Comparison of ENCODE assay signal across 9 mouse cellular contexts in the genomic region with DNA sequence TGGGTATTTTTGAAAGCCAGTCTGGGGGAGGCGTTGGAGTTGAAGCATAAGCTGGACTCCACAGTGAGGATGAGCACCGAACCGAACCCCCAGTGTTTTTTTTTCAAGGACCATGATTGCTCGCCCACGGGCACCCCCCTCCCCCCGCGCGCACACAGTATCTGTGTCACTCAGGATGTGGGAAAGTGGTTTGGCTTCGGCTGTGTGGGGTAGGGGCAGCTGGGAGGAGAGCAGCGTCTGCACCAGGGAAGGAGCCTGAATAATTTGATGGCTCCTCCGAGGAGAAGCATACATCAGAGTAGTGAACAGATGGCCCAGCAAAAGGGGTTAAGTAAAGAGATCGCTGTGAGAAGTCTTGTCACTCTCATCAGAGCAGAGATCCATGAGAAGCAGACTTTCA.
DNase-seq lines count a peak whose midpoint lies in the region; ATAC-seq lines count a peak whose summit lies in the region.
"Had no signal": no experiment of that assay in that cellular context is flagged by ENCODE, and none has a peak within 500 bp of the region (broad histone marks: within the 10 kb centered on the region; RNA-seq: fewer than 3 reads in every experiment).

No protein-coding gene starts in this region.

- DNase-seq in midbrain, embryonic 10.5 days (ENCODE audit: low spot score), result no peak
- peak; percentile 66 for DNase-seq in forebrain, embryonic 14.5 days (ENCODE audit: low spot score)
- peak; percentile 59 to 75 for DNase-seq in thymus, postnatal 36 days
- DNase-seq in spleen, postnatal 4 days (ENCODE audit: low spot score in 2 of 2), result no peak
- no peak for DNase-seq in heart, postnatal 36 days

- H3K9ac ChIP-seq in midbrain, embryonic 16.5 days (ENCODE audit: low read depth, low read length), result no peak overlapping the region
- H3K9ac ChIP-seq in forebrain, embryonic 14.5 days (ENCODE audit: low read length), result no peak overlapping the region; the same call in 1 of the 2 replicates
- H3K9ac ChIP-seq in midbrain, embryonic 12.5 days (replicated peaks), result no peak overlapping the region
- H3K9ac ChIP-seq: stomach, embryonic 15.5 days had no signal

- no peaks in the 10 kb centered on the region for H3K9me3 ChIP-seq in midbrain, embryonic 10.5 days (replicated peaks)
- no peaks in the 10 kb centered on the region for H3K9me3 ChIP-seq in midbrain, embryonic 16.5 days (replicated peaks; ENCODE audit: control insufficient read depth, low read length, poor library complexity, severe bottlenecking)
- no peaks in the 10 kb centered on the region for H3K9me3 ChIP-seq in forebrain, embryonic 14.5 days (replicated peaks; ENCODE audit: control insufficient read depth, low read length)
- H3K9me3 ChIP-seq in midbrain, embryonic 12.5 days, result no peaks in the 10 kb centered on the region
- H3K9me3 ChIP-seq: stomach, embryonic 15.5 days had no signal

- no peaks in the 10 kb centered on the region for H3K36me3 ChIP-seq in midbrain, embryonic 10.5 days
- H3K36me3 ChIP-seq in midbrain, embryonic 16.5 days (ENCODE audit: control insufficient read depth, insufficient read depth, low read length), result no peaks in the 10 kb centered on the region
- no peaks in the 10 kb centered on the region for H3K36me3 ChIP-seq in forebrain, embryonic 14.5 days (ENCODE audit: control insufficient read depth, insufficient read depth, low read length)
- H3K36me3 ChIP-seq in midbrain, embryonic 12.5 days, result no peaks in the 10 kb centered on the region
- H3K36me3 ChIP-seq: stomach, embryonic 15.5 days had no signal

- H3K4me2 ChIP-seq in midbrain, embryonic 16.5 days (ENCODE audit: low read length), result no peak overlapping the region
- H3K4me2 ChIP-seq in forebrain, embryonic 14.5 days (ENCODE audit: low read length), result peak overlapping the region; percentile 21; the same call in 1 of the 2 replicates
- H3K4me2 ChIP-seq in midbrain, embryonic 12.5 days (replicated peaks), result peak overlapping the region; percentile 19
- H3K4me2 ChIP-seq: liver, embryonic 11.5 days; stomach, embryonic 15.5 days had no signal

- H3K27me3 ChIP-seq in midbrain, embryonic 10.5 days (ENCODE audit: low read depth, poor library complexity, severe bottlenecking), result peaks cover 50% of the 10 kb centered on the region
- no peaks in the 10 kb centered on the region for H3K27me3 ChIP-seq in midbrain, embryonic 16.5 days (ENCODE audit: control insufficient read depth, insufficient read depth, low read depth, low read length)
- no peaks in the 10 kb centered on the region for H3K27me3 ChIP-seq in forebrain, embryonic 14.5 days (replicated peaks; ENCODE audit: control insufficient read depth, insufficient read depth, low read length)
- H3K27me3 ChIP-seq in midbrain, embryonic 12.5 days, result peaks cover 24% of the 10 kb centered on the region; the same call in 1 of the 2 replicates

- no peak; the same call in 1 of the 2 replicates for ATAC-seq in midbrain, embryonic 16.5 days
- peak; percentile 83 for ATAC-seq in forebrain, embryonic 14.5 days
- peak; percentile 69; the same call in 1 of the 2 replicates for ATAC-seq in midbrain, embryonic 12.5 days (ENCODE audit: low FRiP score, low read depth)

- intact Hi-C loops in heart, postnatal 36 days (cut with DNase I), result loop anchor here (5.0 kb wide), 1 partner anchor 294 kb away; no protein-coding TSS in a partner anchor

- H3K27ac ChIP-seq in midbrain, embryonic 10.5 days (replicated peaks), result peak overlapping the region; percentile 42; the same call in 1 of the 2 replicates
- no peak overlapping the region for H3K27ac ChIP-seq in midbrain, embryonic 16.5 days (ENCODE audit: low read length)
- H3K27ac ChIP-seq in forebrain, embryonic 14.5 days (ENCODE audit: low read depth, low read length), result peak overlapping the region; percentile 60
- H3K27ac ChIP-seq in midbrain, embryonic 12.5 days (replicated peaks), result peak overlapping the region; percentile 17; the same call in 1 of the 2 replicates
- H3K27ac ChIP-seq: stomach, embryonic 15.5 days had no signal

- H3K4me1 ChIP-seq in midbrain, embryonic 10.5 days, result peaks cover 28% of the 10 kb centered on the region
- peaks cover 3% of the 10 kb centered on the region; the same call in 1 of the 2 replicates for H3K4me1 ChIP-seq in midbrain, embryonic 16.5 days (ENCODE audit: control insufficient read depth, insufficient read depth, low read length)
- H3K4me1 ChIP-seq in forebrain, embryonic 14.5 days (ENCODE audit: control insufficient read depth, insufficient read depth, low read length), result peaks cover 18% of the 10 kb centered on the region; the same call in 1 of the 2 replicates
- H3K4me1 ChIP-seq in midbrain, embryonic 12.5 days, result peaks cover 18% of the 10 kb centered on the region
- H3K4me1 ChIP-seq: stomach, embryonic 15.5 days had no signal

- H3K4me3 ChIP-seq in midbrain, embryonic 10.5 days, result no peak overlapping the region
- H3K4me3 ChIP-seq in midbrain, embryonic 16.5 days (ENCODE audit: low read depth, low read length), result no peak overlapping the region
- no peak overlapping the region for H3K4me3 ChIP-seq in forebrain, embryonic 14.5 days (ENCODE audit: low read depth, low read length)
- H3K4me3 ChIP-seq in midbrain, embryonic 12.5 days, result no peak overlapping the region
- H3K4me3 ChIP-seq: stomach, embryonic 15.5 days had no signal

- WGBS in midbrain, embryonic 10.5 days, result 44% methylated on average over 12 of the region's 12 CpGs
- WGBS in midbrain, embryonic 16.5 days, result 32% methylated on average over 12 of the region's 12 CpGs
- 38% methylated on average over 12 of the region's 12 CpGs for WGBS in forebrain, embryonic 14.5 days
- WGBS in midbrain, embryonic 12.5 days, result 39% methylated on average over 12 of the region's 12 CpGs

Comparison
In these comparisons a context has a peak if more than half of its experiments do, and no peak if none do; other contexts are left out.
1. DNase-seq: peak in forebrain, embryonic 14.5 days (single experiment) and thymus, postnatal 36 days (2 of 2); none in midbrain, embryonic 10.5 days (single experiment), spleen, postnatal 4 days (0 of 2) and heart, postnatal 36 days (0 of 2).